Mouse (Mus musculus): ENCODE results near the gene Eps15.

Eps15 gene

GRCm38 (mm10) chr4:109279689-109280458 lies at the start of gene Eps15:
Gene Eps15 (plus strand): TSS chr4:109280268.
- peak; percentile 77 for DNase-seq (ENCODE audit: low spot score)

- no peak for DNase-seq (ENCODE audit: low spot score)
Measured at GRCm38 (mm10) chr4:109234185-109234584, 45.9 kb upstream of the Eps15 start, which contains the start of gene Calr4. Gene Calr4 (plus strand): TSS chr4:109234485.

GRCm38 (mm10) chr4:109234806-109235350 lies 45.2 kb upstream of the Eps15 start:
- DNase-seq (ENCODE audit: low spot score), result no peak

- no peak for DNase-seq (ENCODE audit: low spot score)
Measured at GRCm38 (mm10) chr4:109236186-109236879, 43.7 kb upstream of the Eps15 start.

GRCm38 (mm10) chr4:109238428-109239268 lies 41.4 kb upstream of the Eps15 start:
- no peak for DNase-seq (ENCODE audit: low spot score)

GRCm38 (mm10) chr4:109241221-109241620 lies 38.8 kb upstream of the Eps15 start:
- DNase-seq (ENCODE audit: low spot score), result no peak

- no peak for DNase-seq (ENCODE audit: low spot score)
Measured at GRCm38 (mm10) chr4:109241934-109242333, 38.1 kb upstream of the Eps15 start.

- no peak for DNase-seq (ENCODE audit: low spot score)
Measured at GRCm38 (mm10) chr4:109244506-109244905, 35.6 kb upstream of the Eps15 start.

- no peak for DNase-seq (ENCODE audit: low spot score)
Measured at GRCm38 (mm10) chr4:109245016-109245620, 35.0 kb upstream of the Eps15 start.

- no peak for DNase-seq (ENCODE audit: low spot score)
Measured at GRCm38 (mm10) chr4:109251605-109252004, 28.5 kb upstream of the Eps15 start.

GRCm38 (mm10) chr4:109252199-109252598 lies 27.9 kb upstream of the Eps15 start:
- DNase-seq (ENCODE audit: low spot score), result no peak

GRCm38 (mm10) chr4:109253664-109254151 lies 26.4 kb upstream of the Eps15 start:
- DNase-seq (ENCODE audit: low spot score), result no peak

GRCm38 (mm10) chr4:109254511-109254910 lies 25.6 kb upstream of the Eps15 start:
- no peak for DNase-seq (ENCODE audit: low spot score)

- no peak for DNase-seq (ENCODE audit: low spot score)
Measured at GRCm38 (mm10) chr4:109255321-109255720, 24.7 kb upstream of the Eps15 start.

GRCm38 (mm10) chr4:109255727-109256417 lies 24.2 kb upstream of the Eps15 start:
- DNase-seq (ENCODE audit: low spot score), result no peak

- no peak for DNase-seq (ENCODE audit: low spot score)
Measured at GRCm38 (mm10) chr4:109256791-109257190, 23.3 kb upstream of the Eps15 start.

GRCm38 (mm10) chr4:109257639-109258038 lies 22.4 kb upstream of the Eps15 start:
- DNase-seq (ENCODE audit: low spot score), result no peak

- no peak for DNase-seq (ENCODE audit: low spot score)
Measured at GRCm38 (mm10) chr4:109262068-109262467, 18.0 kb upstream of the Eps15 start.

GRCm38 (mm10) chr4:109266056-109266455 lies 14.0 kb upstream of the Eps15 start:
- no peak for DNase-seq (ENCODE audit: low spot score)

- no peak for DNase-seq (ENCODE audit: low spot score)
Measured at GRCm38 (mm10) chr4:109266744-109267143, 13.3 kb upstream of the Eps15 start.

- DNase-seq (ENCODE audit: low spot score), result no peak
Measured at GRCm38 (mm10) chr4:109267452-109267851, 12.6 kb upstream of the Eps15 start.

Data from urinary bladder, postnatal 10 days (tissue).